Mouse (Mus musculus) small intestine, adult 2 months (tissue): ENCODE measurements at regions not wholly inside any gene's neighbourhood (a gene's known extent, or its start where the extent isn't known, plus 50 kb on each side); places are given as distances from the start of the nearest gene placed in this dataset.
"Not testable (repeated sequence)": the region's sequence is repeated elsewhere in the genome, so short reads cannot be mapped to it uniquely, and the experiment has no call there.

Experiments used
- CTCF ChIP-seq: fragments of 200-500 bp; IDR thresholded peaks from 2 replicates; pipeline ENCODE4 v1.5.1; 2012; ENCODE audit warnings: low read depth, mild to moderate bottlenecking, control low read depth, inconsistent platforms, low read length, moderate library complexity, mixed read lengths; ENCODE audit not compliant: insufficient replicate concordance, insufficient read length; ENCODE audit errors: extremely low read depth
- POLR2A ChIP-seq: fragments of 200-500 bp; IDR thresholded peaks from 2 replicates; pipeline ENCODE4 v1.6.1; 2012; ENCODE audit warnings: low read depth, mild to moderate bottlenecking, control low read depth, inconsistent platforms, low read length, moderate library complexity

- TF ChIP-seq CTCF, POLR2A: not testable (repeated sequence)
Measured at GRCm38 (mm10) chr15:42177766-42178165, 2043.6 kb downstream of the 9330182O14Rik start.
